Mouse (Mus musculus): ENCODE measurements around the gene Aldh1a3.

DNA sequence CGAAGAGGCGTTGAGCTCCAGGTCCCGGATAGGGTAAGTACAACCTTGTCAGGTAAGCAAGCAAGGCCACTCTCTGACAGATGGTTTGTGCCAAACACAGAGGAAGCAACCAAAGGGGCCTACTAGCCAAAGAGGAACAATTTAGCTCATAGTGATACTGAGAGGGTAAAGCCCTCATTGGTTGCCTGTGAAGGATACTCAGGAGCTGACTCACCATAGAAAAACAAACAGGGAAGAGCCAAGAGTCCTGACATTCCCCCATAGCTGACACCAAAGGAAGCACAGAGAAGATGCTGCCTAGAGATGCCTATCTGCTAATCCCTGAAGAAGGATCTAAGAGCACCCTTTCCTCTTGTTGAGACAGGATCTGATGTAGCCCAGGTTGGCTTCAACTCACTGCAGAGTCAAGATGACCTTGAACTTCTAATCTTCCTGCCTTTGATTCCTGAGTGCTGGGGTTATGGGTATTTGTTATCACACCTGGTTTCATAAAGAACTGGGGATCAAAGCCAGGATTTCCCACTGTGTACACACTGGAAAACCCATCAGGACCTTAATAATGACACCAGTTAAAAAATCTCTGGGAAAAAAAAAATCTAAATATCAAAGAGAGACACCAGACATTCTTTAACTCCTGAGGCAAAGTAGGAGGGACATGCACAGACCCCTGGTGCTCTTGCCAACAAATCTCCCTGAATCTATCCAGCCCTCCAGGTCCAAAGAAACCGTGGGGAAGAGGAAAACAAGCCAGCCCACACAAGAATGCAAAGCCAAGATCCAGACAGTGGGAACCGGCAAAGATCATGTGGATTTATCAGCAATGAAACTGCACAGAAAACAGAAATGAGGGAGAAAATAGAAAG, 58.0 kb downstream of the Aldh1a3 start:
- no peak for TF ChIP-seq CTCF (conservative IDR thresholded peaks at IDR 0.05 in 1 of 2, IDR thresholded peaks at IDR 0.05 in 1 of 2; ENCODE audit: low read depth in 2 of 2, low read length in 2 of 2)
- no peak for TF ChIP-seq POLR2A (IDR thresholded peaks at IDR 0.05; ENCODE audit: low read depth, low read length)
- TF ChIP-seq IRF4 (IDR thresholded peaks at IDR 0.05; ENCODE audit: low read depth, low read length) = peak; percentile 48; the same call in 1 of the 2 replicates
- TF ChIP-seq MAX (IDR thresholded peaks at IDR 0.05; ENCODE audit: low read length) = no peak
- no peak for TF ChIP-seq MAZ (IDR thresholded peaks at IDR 0.05; ENCODE audit: low read depth, low read length)
- 0 out of 2 replicates have a peak, but pooled peaks have one; percentile 32 for TF ChIP-seq EP300 (IDR thresholded peaks at IDR 0.05; ENCODE audit: low read length)
- TF ChIP-seq HCFC1 (IDR thresholded peaks at IDR 0.05; ENCODE audit: low read depth, low read length) = no peak
- TF ChIP-seq ZNF384 (IDR thresholded peaks at IDR 0.05; ENCODE audit: low read depth, low read length) = no peak
- no peak for TF ChIP-seq ZKSCAN1 (IDR thresholded peaks at IDR 0.05; ENCODE audit: borderline replicate concordance, low read depth, low read length)
- TF ChIP-seq JUND (conservative IDR thresholded peaks at IDR 0.05; ENCODE audit: low read depth, low read length) = no peak
- no peak for TF ChIP-seq CHD1 (IDR thresholded peaks at IDR 0.05; ENCODE audit: low read depth, low read length)
